Mouse (Mus musculus): ENCODE data around the gene Nkd1.

Gene Nkd1

DNA sequence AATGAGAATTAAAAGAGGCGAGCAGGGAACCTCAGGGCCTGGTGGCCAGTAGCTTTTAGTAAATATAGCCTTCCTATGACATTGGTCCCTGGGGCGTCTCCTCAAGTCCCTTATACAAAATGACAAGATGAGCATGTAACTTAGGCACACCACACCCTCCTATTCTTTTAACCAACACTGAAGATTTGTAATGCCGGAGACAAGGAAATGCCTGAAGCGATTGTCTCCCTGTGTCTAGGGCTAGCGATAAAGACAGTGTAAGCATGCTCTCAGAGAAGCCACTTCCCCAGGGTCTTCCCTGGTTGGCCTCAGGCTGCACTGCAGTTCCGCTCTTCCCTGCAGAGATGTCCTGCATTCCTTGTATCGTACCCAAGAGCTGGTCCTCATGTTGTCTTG, 17.8 kb downstream of the Nkd1 start:
- DNase-seq (ENCODE audit: low spot score), result no peak

DNA sequence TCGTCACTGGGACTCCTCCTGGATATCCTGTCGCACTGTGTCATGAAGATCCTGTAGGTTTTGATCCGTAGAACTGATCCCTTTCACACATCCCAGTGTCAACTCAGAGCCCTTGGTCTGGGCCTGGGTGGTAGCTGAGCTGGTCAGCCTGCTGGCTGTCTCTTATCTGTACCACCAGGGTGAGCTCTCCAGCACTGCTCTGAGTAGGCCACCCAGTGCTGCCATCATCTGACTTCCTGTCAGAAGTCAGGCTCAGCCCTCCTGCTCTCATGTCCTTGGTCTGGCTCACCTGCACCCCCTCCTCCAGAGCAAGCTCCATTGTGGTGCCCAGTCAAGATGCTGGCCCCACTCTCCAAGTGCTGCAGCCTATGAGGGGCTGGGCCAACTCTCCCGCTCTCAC, 18.8 kb downstream of the Nkd1 start:
- DNase-seq (ENCODE audit: low spot score), result no peak

DNA sequence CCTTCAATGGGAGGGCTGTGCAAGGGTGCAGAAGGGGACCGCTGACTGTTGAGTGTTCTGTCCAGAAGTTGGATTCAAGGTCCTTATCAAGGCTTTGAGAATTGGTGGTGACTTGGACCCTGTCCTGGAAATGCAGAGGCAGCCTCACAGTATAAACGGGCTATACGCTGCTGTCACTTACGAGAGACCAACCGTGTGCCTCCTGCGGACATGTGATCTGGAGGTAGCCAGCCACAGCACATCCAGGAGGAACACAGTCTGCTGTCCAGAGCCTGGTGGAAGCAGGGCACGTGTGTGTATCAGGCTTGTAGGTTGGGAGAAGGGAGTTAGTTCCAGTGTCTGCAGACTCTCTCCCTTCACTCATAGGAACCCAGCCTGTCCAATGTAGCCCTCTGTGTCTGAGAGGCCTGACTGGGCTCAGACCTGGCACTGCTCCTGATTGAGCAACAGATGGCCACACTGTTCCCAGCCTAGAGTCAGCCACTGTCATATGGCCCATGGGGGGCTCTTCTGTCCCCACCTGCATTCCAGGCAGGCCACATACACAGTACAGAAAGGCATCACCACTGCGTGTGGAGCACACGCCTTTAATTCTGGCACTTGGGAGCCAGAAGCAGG, 21.6 kb downstream of the Nkd1 start:
- DNase-seq (ENCODE audit: low spot score), result no peak

GRCm38 (mm10) chr8:88544677-88545076, 23.5 kb downstream of the Nkd1 start:
- no peak for DNase-seq (ENCODE audit: low spot score)

GRCm38 (mm10) chr8:88545441-88545840, 24.3 kb downstream of the Nkd1 start:
- DNase-seq (ENCODE audit: low spot score), result no peak

DNA sequence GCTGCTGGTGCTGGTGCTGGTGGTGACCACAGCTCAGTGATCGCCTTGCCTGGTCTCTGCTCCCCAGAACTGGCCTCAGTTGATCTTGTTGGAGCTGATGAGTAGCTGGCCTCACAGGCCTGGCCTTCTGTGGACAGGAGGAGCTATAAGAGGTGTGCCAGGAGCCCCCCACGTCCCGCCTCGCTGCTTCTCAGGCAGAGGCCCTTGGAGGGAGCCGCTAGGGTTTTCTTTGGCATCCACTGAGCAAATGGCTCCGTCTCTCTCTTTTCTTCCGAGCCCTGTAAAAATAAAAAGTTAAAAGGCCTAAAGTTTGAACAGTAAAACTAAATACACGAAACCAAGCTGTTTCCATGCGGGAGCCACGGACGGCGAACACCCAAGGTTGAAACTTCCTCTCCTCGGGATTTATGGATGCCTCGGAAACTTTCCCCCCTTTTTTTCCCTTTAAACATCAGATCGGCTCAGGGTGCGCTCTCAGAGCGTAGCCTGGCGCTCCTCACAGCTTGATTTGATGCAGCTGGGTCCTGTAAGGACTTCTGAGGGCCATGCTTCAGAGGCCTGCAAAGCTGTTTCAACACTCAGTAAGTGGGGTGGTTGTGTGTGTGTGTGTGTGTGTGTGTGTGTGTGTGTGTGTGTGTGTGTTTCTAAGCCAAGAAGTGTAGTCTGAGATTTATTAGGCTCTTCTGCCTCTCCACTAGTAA, 25.0 kb downstream of the Nkd1 start:
- no peak for DNase-seq (ENCODE audit: low spot score)

DNA sequence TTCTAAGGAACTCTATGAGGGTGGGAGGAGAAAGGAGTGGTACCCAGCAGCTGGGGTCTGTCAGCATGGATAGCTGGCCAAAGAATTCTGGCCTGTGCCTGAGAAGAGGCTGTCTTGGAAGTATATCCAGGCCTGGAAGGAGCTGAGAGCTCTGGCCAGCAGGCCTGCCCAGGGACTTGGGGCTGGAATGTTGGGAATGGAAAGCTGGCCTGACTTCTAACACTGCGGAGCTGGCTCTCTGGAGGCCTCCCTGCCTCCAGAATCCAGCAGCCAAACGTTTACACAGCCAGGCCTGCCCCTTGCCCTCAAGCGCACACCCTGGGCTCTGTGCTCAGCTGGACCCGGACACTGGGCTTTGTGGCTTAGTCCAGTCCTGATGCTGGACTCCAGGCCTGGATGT, 34.5 kb downstream of the Nkd1 start:
- DNase-seq (ENCODE audit: low spot score), result no peak

DNA sequence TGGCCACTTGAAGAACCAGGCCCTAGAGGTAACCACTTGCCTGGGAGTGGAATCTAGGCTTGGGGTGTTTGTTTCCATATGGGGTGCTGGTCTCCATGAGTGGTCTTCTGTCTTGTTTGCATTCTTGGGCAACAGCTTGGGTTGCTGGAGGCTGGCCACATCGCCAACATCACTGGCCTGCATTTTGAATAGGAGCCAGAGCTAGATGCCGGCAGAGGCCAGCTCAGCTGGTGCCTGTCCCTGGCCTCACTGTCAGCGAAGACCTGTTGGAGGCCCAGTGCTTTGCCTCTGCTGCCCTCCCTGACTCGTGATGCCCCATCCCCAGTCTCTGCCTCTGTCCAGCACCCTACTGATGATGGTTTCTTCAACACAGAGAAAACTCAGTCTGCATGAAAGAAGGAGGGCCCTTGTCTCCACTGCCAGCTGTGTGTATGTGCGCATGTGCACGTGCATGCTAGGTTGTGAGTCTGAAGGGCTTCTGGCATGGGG, 38.9 kb downstream of the Nkd1 start:
- no peak for DNase-seq (ENCODE audit: low spot score)

GRCm38 (mm10) chr8:88561402-88561801, 40.2 kb downstream of the Nkd1 start:
- no peak for DNase-seq (ENCODE audit: low spot score)

DNA sequence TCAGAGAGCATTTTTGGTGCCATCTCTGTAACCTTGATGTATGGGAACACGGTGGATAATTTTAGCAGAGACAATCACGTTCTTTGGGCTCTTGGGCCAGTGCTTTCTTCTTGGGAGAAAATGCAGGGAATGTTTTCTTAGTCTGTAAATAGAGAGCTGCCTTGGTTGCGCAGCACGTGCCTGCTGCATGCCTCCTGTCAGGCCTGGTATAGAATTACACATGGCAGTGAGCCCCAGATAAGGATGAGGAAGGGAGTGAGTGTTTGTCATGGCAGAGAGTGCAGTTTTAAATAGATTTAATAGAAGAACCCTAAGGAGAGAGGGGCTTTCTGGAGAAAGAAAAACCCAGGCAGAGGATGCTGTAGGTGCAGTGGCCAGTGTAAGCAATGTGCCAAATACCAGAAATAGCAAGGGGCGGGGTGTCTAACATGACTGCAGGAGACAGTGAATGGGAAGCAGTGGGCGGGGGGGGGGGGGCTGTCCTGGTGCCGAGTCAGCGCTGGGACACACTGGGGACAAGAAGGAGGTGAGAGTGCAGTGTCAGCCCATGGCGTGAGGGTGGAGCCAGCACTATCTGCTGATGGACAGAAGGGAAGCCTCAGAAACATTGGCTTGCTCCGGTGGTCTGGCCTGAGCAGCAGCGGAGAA, 43.2 kb downstream of the Nkd1 start:
- no peak for DNase-seq (ENCODE audit: low spot score)

DNA sequence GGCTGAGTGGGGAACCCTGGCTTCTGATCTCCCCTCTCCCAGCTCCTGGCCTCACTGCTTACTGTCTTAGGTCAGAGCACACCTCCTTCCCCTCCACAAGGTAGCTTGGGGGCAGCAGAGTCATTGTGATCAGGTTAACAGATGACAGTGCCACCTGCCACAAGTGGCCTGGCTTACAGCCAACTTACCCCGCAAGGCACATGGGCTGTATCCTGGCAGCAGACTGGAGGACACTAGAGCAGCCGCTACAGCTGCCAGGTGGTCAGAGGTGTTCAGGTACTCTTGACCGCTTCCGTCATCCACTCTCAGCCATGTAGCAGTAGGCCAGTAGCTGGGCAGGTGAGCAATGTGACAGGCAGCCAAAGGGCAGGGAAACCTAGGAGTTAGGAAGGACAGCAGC, 45.0 kb downstream of the Nkd1 start:
- no peak for DNase-seq (ENCODE audit: low spot score)

DNA sequence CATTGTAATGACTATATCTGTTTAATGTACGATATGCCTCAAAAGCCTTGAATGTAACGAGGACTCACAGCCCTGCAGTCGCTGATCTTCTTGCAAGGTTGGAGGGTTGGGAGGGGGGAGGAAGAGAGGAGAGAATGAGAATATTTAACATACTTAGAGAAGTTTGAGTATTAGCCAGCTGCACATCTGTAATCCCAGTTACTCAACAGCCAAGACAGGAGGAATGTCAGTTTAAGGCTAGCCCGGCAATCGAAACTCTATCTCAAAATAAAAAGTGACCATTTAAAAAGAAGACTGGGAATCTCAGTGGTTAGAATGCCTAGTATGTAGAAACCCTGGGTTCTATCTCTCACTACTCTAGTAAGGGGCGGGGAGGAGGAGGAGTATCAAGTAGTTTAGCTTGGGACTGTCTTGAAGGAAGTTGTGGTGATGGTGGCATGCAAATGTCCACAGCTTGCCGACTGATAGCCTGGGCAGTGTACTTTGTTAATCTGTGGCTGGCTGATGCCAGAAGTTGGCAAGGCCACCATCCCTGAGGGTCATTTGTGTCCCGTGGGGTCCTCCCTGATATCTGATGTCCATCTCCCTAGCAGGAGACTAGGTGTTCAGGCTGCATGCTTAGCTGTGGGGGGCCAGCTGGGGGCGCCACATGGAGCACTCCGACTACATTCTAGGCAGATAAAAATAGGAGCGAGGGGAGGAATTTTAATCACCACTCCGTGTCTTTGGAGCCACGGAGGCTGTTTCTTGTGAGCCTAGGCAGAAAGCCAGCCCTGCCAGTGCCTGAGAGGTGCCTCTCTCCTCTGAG, 46.4 kb downstream of the Nkd1 start:
- no peak for DNase-seq (ENCODE audit: low spot score)

- DNase-seq (ENCODE audit: low spot score), result no peak
Measured at GRCm38 (mm10) chr8:88568211-88568610, 47.1 kb downstream of the Nkd1 start.

DNA sequence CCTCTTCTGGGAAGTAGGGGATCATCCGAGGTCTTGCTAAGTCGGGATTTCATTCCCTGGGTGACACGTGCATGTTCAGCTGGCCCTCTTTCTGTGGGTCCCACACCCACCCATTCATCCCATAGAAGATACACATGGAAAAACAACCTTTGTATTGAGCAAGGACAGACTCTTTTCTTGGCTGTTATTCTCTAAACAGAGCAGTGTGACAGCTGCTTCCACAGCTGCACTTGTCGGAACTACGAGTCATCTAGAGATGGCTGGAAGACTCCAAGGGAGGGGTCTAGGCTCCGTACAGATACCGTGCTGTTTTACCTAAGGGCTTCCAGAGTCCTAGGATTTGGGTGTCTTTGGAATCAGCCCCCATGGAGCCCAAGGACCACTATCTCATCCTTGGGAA, 48.2 kb downstream of the Nkd1 start:
- no peak for DNase-seq (ENCODE audit: low spot score)

GRCm38 (mm10) chr8:88570293-88570998, 49.3 kb downstream of the Nkd1 start:
- no peak for DNase-seq (ENCODE audit: low spot score)

- DNase-seq (ENCODE audit: low spot score), result no peak
Measured at GRCm38 (mm10) chr8:88571434-88572184, 50.5 kb downstream of the Nkd1 start.

DNA sequence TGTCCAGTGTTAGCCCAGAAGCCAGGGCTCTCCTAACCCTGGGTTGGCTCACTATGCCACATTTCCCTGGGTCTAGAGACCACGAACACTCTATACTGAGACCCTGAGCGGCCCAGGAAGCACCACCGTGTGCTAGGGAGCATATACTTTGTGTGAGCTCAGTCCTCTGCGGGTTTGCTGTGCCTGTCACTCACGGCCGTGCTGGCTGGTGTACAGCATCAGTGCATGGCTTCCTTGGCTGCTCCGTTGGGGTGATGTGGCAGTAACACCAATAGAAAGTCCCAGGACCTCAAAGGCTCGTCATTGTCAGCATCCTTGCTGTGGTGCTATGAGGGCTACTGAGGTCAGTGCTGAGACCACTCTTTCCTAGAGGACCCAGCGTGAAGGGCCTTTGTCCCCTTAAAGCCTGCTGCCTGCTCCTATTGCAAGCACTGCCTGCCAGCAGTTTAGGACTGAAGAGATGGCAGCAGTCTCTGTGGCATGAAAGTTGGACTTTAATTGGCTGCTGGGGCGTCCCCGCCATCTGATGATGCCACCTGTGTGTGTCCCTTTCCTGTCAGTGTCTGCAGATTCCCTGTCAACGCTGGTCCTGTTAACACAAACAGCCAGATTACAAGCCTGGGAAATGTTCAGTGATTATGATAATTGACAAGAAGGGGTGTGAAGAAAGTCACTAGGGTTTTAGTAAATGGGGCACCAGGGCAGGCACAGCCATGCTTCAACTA, 51.2 kb downstream of the Nkd1 start:
- no peak for DNase-seq (ENCODE audit: low spot score)

DNA sequence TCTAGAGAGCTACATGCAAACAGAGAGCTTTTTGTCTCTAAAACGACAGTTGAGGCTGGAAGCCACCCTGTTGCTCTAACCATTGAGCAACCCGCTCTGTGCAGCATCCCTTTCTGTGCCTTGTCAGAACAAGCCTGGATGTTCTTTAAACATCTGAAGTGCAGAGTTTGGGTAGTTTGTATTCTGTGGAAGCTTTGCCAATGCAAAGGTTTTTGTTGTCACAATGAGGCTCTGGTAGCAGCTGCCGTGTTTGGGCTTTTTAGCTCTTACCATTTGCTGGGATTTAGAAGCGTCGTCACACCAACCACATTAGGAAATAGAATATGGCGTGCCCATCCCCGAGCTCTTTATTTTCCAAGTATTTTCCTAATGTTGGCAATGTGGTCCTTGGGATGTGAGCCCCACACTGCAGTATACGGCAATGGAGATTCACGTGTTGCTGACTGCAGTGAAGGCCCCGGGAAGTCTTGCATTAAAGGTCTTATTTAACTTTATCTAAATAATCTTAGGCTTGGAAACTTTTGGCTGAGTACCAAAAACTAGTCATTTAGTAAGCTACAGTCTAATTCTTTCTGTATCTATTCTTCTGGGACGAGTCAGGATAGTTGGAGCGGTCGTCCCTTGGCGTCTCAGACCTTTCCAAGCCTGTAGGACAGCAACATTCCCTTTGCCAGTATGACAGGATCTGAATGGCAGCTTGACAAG, 51.9 kb downstream of the Nkd1 start:
- no peak for DNase-seq (ENCODE audit: low spot score)

DNA sequence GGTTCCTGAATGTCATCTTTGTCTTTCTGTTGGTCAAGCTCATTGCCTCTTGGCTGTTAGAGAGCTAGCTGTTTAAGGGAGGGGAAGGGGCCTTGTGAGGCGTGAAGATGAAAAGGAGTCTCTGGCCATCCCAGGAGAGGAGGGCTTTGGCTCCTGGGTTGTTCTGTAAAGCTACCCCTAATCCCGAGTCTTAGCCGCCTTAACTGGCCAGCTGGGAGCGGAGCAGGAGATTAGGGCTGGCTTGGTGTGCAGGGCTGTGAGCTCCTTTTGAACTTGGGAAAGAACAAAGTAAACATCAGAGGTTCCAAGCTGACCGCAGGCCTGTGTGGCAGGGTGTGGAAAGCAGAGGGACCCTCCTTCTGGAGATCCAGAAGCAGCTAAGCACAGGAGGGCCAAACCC, 53.8 kb downstream of the Nkd1 start:
- no peak for DNase-seq (ENCODE audit: low spot score)
